Mouse (Mus musculus) heart, postnatal 0 days (tissue): Measurements from ENCODE around the gene Gng2.

Source experiments
- CTCF ChIP-seq: IDR thresholded peaks from 2 replicates; pipeline ENCODE4 v1.5.1; 2016; ENCODE audit warnings: antibody characterized with exemption, control low read depth, low read depth
- EP300 ChIP-seq: IDR thresholded peaks from 2 replicates; pipeline ENCODE4 v1.6.1; 2016; ENCODE audit warnings: antibody characterized with exemption, low read depth

DNA sequence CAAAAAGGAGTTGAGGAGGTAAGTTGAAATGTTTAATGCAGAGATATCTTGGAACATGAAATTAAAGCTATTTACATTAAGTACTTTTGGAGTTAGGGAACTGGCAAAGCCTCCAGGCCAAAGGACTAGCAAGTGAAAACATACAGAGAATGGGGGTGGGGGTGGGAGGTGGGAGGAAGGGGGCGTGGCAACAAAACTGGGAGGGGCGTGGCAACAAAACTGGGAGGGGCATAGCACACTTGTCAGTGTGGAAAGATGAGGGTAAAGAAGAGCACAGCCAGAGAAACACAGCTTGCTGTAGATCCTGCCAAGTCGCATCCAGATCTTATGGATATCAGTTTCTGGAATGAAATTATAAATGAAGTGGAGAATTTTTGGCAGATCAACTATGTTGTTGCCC lies 30.0 kb upstream of the Gng2 start:
- no peak for TF ChIP-seq CTCF
- TF ChIP-seq EP300 = no peak
